Mouse (Mus musculus): ENCODE measurements around the gene Plcb1. TPM values are rescaled to one million over a fixed set of nuclear protein-coding genes. Genes with fewer than 3 reads are reported as not detected.
"Not testable (repeated sequence)": the region's sequence is repeated elsewhere in the genome, so short reads cannot be mapped to it uniquely, and the experiment has no call there.

Plcb1 gene
- polyA plus RNA-seq, 1 experiment = 2.1 TPM

GRCm38 (mm10) chr2:135328756-135329155 is 542.9 kb downstream of the Plcb1 start:
- H3K4me1 ChIP-seq (ENCODE audit: control insufficient read depth, insufficient read depth, insufficient read length, low read length) = no peaks in the 10 kb centered on the region
- H3K27ac ChIP-seq (ENCODE audit: insufficient read depth, low read depth, low read length) = no peak overlapping the region
- H3K36me3 ChIP-seq (ENCODE audit: control insufficient read depth, insufficient read depth, low read length) = no peaks in the 10 kb centered on the region
- H3K4me3 ChIP-seq (ENCODE audit: low read depth, low read length) = no peak overlapping the region
- TF ChIP-seq POLR2A (IDR thresholded peaks at IDR 0.05; ENCODE audit: low read depth, low read length) (no peak), CTCF (IDR thresholded peaks at IDR 0.05; ENCODE audit: extremely low read depth, insufficient read length, insufficient replicate concordance, low read depth, low read length) (peak; percentile 65; the same call in 1 of the 2 replicates)
- H3K27me3 ChIP-seq (ENCODE audit: control insufficient read depth, insufficient read depth, low read length) = no peaks in the 10 kb centered on the region
- WGBS = 2% methylated on average over 2 of the region's 2 CpGs

GRCm38 (mm10) chr2:135329782-135330545 is 544.1 kb downstream of the Plcb1 start:
- TF ChIP-seq POLR2A (IDR thresholded peaks at IDR 0.05; ENCODE audit: low read depth, low read length) (no peak), CTCF (IDR thresholded peaks at IDR 0.05; ENCODE audit: extremely low read depth, insufficient read length, insufficient replicate concordance, low read depth, low read length) (no peak)
- 9% methylated on average over 14 of the region's 14 CpGs for WGBS
- no peaks in the 10 kb centered on the region for H3K36me3 ChIP-seq (ENCODE audit: control insufficient read depth, insufficient read depth, low read length)
- H3K27ac ChIP-seq (ENCODE audit: insufficient read depth, low read depth, low read length) = no peak overlapping the region
- no peaks in the 10 kb centered on the region for H3K4me1 ChIP-seq (ENCODE audit: control insufficient read depth, insufficient read depth, insufficient read length, low read length)
- H3K27me3 ChIP-seq (ENCODE audit: control insufficient read depth, insufficient read depth, low read length) = no peaks in the 10 kb centered on the region
- H3K4me3 ChIP-seq (ENCODE audit: low read depth, low read length) = no peak overlapping the region

- H3K36me3 ChIP-seq (ENCODE audit: control insufficient read depth, insufficient read depth, low read length) = no peaks in the 10 kb centered on the region
- H3K27ac ChIP-seq (ENCODE audit: insufficient read depth, low read depth, low read length) = no peak overlapping the region
- H3K4me3 ChIP-seq (ENCODE audit: low read depth, low read length) = no peak overlapping the region
- no peaks in the 10 kb centered on the region for H3K27me3 ChIP-seq (ENCODE audit: control insufficient read depth, insufficient read depth, low read length)
- H3K4me1 ChIP-seq (ENCODE audit: control insufficient read depth, insufficient read depth, insufficient read length, low read length) = no peaks in the 10 kb centered on the region
- WGBS = 81% methylated on average over 1 of the region's 1 CpGs
- TF ChIP-seq CTCF (IDR thresholded peaks at IDR 0.05; ENCODE audit: extremely low read depth, insufficient read length, insufficient replicate concordance, low read depth, low read length) (no peak), POLR2A (IDR thresholded peaks at IDR 0.05; ENCODE audit: low read depth, low read length) (no peak)
Measured at GRCm38 (mm10) chr2:135331868-135332267, 546.0 kb downstream of the Plcb1 start.

- Histone ChIP-seq H3K4me1 (ENCODE audit: control insufficient read depth, insufficient read depth, insufficient read length, low read length) (no peaks in the 10 kb centered on the region), H3K27me3 (ENCODE audit: control insufficient read depth, insufficient read depth, low read length) (no peaks in the 10 kb centered on the region), H3K27ac (ENCODE audit: insufficient read depth, low read depth, low read length) (no peak overlapping the region), H3K36me3 (ENCODE audit: control insufficient read depth, insufficient read depth, low read length) (no peaks in the 10 kb centered on the region), H3K4me3 (ENCODE audit: low read depth, low read length) (no peak overlapping the region)
- 30% methylated on average over 1 of the region's 1 CpGs for WGBS
- TF ChIP-seq POLR2A (IDR thresholded peaks at IDR 0.05; ENCODE audit: low read depth, low read length) = no peak
- no peak for TF ChIP-seq CTCF (IDR thresholded peaks at IDR 0.05; ENCODE audit: extremely low read depth, insufficient read length, insufficient replicate concordance, low read depth, low read length)
Measured at GRCm38 (mm10) chr2:135356311-135356710, 570.4 kb downstream of the Plcb1 start.

- H3K27me3 ChIP-seq (ENCODE audit: control insufficient read depth, insufficient read depth, low read length) = no peaks in the 10 kb centered on the region
- no peak overlapping the region for H3K4me3 ChIP-seq (ENCODE audit: low read depth, low read length)
- H3K27ac ChIP-seq (ENCODE audit: insufficient read depth, low read depth, low read length) = no peak overlapping the region
- no peaks in the 10 kb centered on the region for H3K36me3 ChIP-seq (ENCODE audit: control insufficient read depth, insufficient read depth, low read length)
- WGBS = 4% methylated on average over 1 of the region's 1 CpGs
- no peak for TF ChIP-seq POLR2A (IDR thresholded peaks at IDR 0.05; ENCODE audit: low read depth, low read length)
- no peak for TF ChIP-seq CTCF (IDR thresholded peaks at IDR 0.05; ENCODE audit: extremely low read depth, insufficient read length, insufficient replicate concordance, low read depth, low read length)
- no peaks in the 10 kb centered on the region for H3K4me1 ChIP-seq (ENCODE audit: control insufficient read depth, insufficient read depth, insufficient read length, low read length)
Measured at GRCm38 (mm10) chr2:135361798-135362197, 575.9 kb downstream of the Plcb1 start.

- Histone ChIP-seq H3K4me1 (ENCODE audit: control insufficient read depth, insufficient read depth, insufficient read length, low read length) (no peaks in the 10 kb centered on the region), H3K27me3 (ENCODE audit: control insufficient read depth, insufficient read depth, low read length) (no peaks in the 10 kb centered on the region), H3K4me3 (ENCODE audit: low read depth, low read length) (no peak overlapping the region), H3K36me3 (ENCODE audit: control insufficient read depth, insufficient read depth, low read length) (no peaks in the 10 kb centered on the region), H3K27ac (ENCODE audit: insufficient read depth, low read depth, low read length) (no peak overlapping the region)
- no peak for TF ChIP-seq CTCF (IDR thresholded peaks at IDR 0.05; ENCODE audit: extremely low read depth, insufficient read length, insufficient replicate concordance, low read depth, low read length)
- TF ChIP-seq POLR2A (IDR thresholded peaks at IDR 0.05; ENCODE audit: low read depth, low read length) = no peak
- WGBS = 79% methylated on average over 5 of the region's 5 CpGs
Measured at GRCm38 (mm10) chr2:135362948-135363347, 577.1 kb downstream of the Plcb1 start.

GRCm38 (mm10) chr2:135370259-135370835 is 584.5 kb downstream of the Plcb1 start:
- TF ChIP-seq POLR2A (IDR thresholded peaks at IDR 0.05; ENCODE audit: low read depth, low read length) (no peak), CTCF (IDR thresholded peaks at IDR 0.05; ENCODE audit: extremely low read depth, insufficient read length, insufficient replicate concordance, low read depth, low read length) (no peak)
- 39% methylated on average over 10 of the region's 10 CpGs for WGBS
- no peak overlapping the region for H3K27ac ChIP-seq (ENCODE audit: insufficient read depth, low read depth, low read length)
- H3K27me3 ChIP-seq (ENCODE audit: control insufficient read depth, insufficient read depth, low read length) = no peaks in the 10 kb centered on the region
- no peak overlapping the region for H3K4me3 ChIP-seq (ENCODE audit: low read depth, low read length)
- no peaks in the 10 kb centered on the region for H3K4me1 ChIP-seq (ENCODE audit: control insufficient read depth, insufficient read depth, insufficient read length, low read length)
- H3K36me3 ChIP-seq (ENCODE audit: control insufficient read depth, insufficient read depth, low read length) = no peaks in the 10 kb centered on the region

- H3K4me1 ChIP-seq (ENCODE audit: control insufficient read depth, insufficient read depth, insufficient read length, low read length); H3K27me3 ChIP-seq (ENCODE audit: control insufficient read depth, insufficient read depth, low read length); H3K4me3 ChIP-seq (ENCODE audit: low read depth, low read length); H3K36me3 ChIP-seq (ENCODE audit: control insufficient read depth, insufficient read depth, low read length); H3K27ac ChIP-seq (ENCODE audit: insufficient read depth, low read depth, low read length): not testable (repeated sequence)
- WGBS = 68% methylated on average over 7 of the region's 7 CpGs
Measured at GRCm38 (mm10) chr2:135380796-135381195, 594.9 kb downstream of the Plcb1 start.
